Mouse (Mus musculus): ENCODE results near the gene Lrtm2. TPM values are rescaled to one million over a fixed set of nuclear protein-coding genes. Genes with fewer than 3 reads are reported as not detected.

Gene Lrtm2
- polyA plus RNA-seq, 1 experiment from 2014 or later, result not detected

- WGBS, result 92% methylated on average over 6 of the region's 6 CpGs
- H3K4me1 ChIP-seq, result no peaks in the 10 kb centered on the region
- DNase-seq (ENCODE audit: low spot score), result peak; percentile 20
- H3K27me3 ChIP-seq (ENCODE audit: low read depth, poor library complexity, severe bottlenecking), result no peaks in the 10 kb centered on the region
- no peaks in the 10 kb centered on the region for H3K9me3 ChIP-seq (replicated peaks)
- no peak overlapping the region for H3K4me3 ChIP-seq
- peaks cover 48% of the 10 kb centered on the region for H3K36me3 ChIP-seq
- no peak overlapping the region for H3K27ac ChIP-seq
Observed at GRCm38 (mm10) chr6:119352501-119352900, 21.9 kb upstream of the Lrtm2 start.

GRCm38 (mm10) chr6:119351656-119352055, 21.1 kb upstream of the Lrtm2 start:
- Histone ChIP-seq H3K36me3 (peaks cover 40% of the 10 kb centered on the region), H3K9me3 (replicated peaks) (no peaks in the 10 kb centered on the region), H3K4me3 (no peak overlapping the region), H3K27me3 (ENCODE audit: low read depth, poor library complexity, severe bottlenecking) (no peaks in the 10 kb centered on the region), H3K27ac (no peak overlapping the region), H3K4me1 (no peaks in the 10 kb centered on the region)
- 84% methylated on average over 8 of the region's 8 CpGs for WGBS
- DNase-seq (ENCODE audit: low spot score), result peak; percentile 25

GRCm38 (mm10) chr6:119350703-119351198, 20.2 kb upstream of the Lrtm2 start:
- H3K27me3 ChIP-seq (ENCODE audit: low read depth, poor library complexity, severe bottlenecking), result no peaks in the 10 kb centered on the region
- peaks cover 31% of the 10 kb centered on the region for H3K36me3 ChIP-seq
- DNase-seq (ENCODE audit: low spot score), result peak; percentile 26
- 90% methylated on average over 9 of the region's 9 CpGs for WGBS
- no peaks in the 10 kb centered on the region for H3K9me3 ChIP-seq (replicated peaks)
- H3K27ac ChIP-seq, result no peak overlapping the region
- no peak overlapping the region for H3K4me3 ChIP-seq
- peaks cover 6% of the 10 kb centered on the region; the same call in 1 of the 2 replicates for H3K4me1 ChIP-seq

- Histone ChIP-seq H3K27ac (no peak overlapping the region), H3K36me3 (peaks cover 6% of the 10 kb centered on the region), H3K4me3 (no peak overlapping the region), H3K27me3 (ENCODE audit: low read depth, poor library complexity, severe bottlenecking) (no peaks in the 10 kb centered on the region), H3K4me1 (peaks cover 6% of the 10 kb centered on the region; the same call in 1 of the 2 replicates), H3K9me3 (replicated peaks) (no peaks in the 10 kb centered on the region)
- WGBS, result 4% methylated on average over 1 of the region's 1 CpGs
- DNase-seq (ENCODE audit: low spot score), result peak; percentile 88
Observed at GRCm38 (mm10) chr6:119348234-119348633, 17.7 kb upstream of the Lrtm2 start.

- H3K27ac ChIP-seq, result no peak overlapping the region
Observed at GRCm38 (mm10) chr6:119347813-119348212, 17.2 kb upstream of the Lrtm2 start.

GRCm38 (mm10) chr6:119346257-119346656, 15.7 kb upstream of the Lrtm2 start:
- no peaks in the 10 kb centered on the region for H3K27me3 ChIP-seq (ENCODE audit: low read depth, poor library complexity, severe bottlenecking)

More at GRCm38 (mm10) chr6:119347813-119348212, 17.2 kb upstream of the Lrtm2 start:
- WGBS, result 80% methylated on average over 5 of the region's 5 CpGs
- H3K9me3 ChIP-seq (replicated peaks), result no peaks in the 10 kb centered on the region
- peaks cover 4% of the 10 kb centered on the region; the same call in 1 of the 2 replicates for H3K36me3 ChIP-seq
- no peak overlapping the region for H3K4me3 ChIP-seq
- no peak for DNase-seq (ENCODE audit: low spot score)
- H3K4me1 ChIP-seq, result peaks cover 6% of the 10 kb centered on the region; the same call in 1 of the 2 replicates
- H3K27me3 ChIP-seq (ENCODE audit: low read depth, poor library complexity, severe bottlenecking), result no peaks in the 10 kb centered on the region

GRCm38 (mm10) chr6:119341409-119341808, 10.8 kb upstream of the Lrtm2 start:
- H3K36me3 ChIP-seq, result no peaks in the 10 kb centered on the region
- no peaks in the 10 kb centered on the region for H3K9me3 ChIP-seq (replicated peaks)
- no peak overlapping the region for H3K4me3 ChIP-seq
- H3K27me3 ChIP-seq (ENCODE audit: low read depth, poor library complexity, severe bottlenecking), result no peaks in the 10 kb centered on the region
- H3K27ac ChIP-seq, result no peak overlapping the region
- peaks cover 5% of the 10 kb centered on the region for H3K4me1 ChIP-seq
- no peak for DNase-seq (ENCODE audit: low spot score)

More at GRCm38 (mm10) chr6:119346257-119346656, 15.7 kb upstream of the Lrtm2 start:
- Histone ChIP-seq H3K36me3 (no peaks in the 10 kb centered on the region), H3K4me3 (no peak overlapping the region), H3K27ac (no peak overlapping the region), H3K4me1 (peaks cover 6% of the 10 kb centered on the region; the same call in 1 of the 2 replicates), H3K9me3 (replicated peaks) (no peaks in the 10 kb centered on the region)
- no peak for DNase-seq (ENCODE audit: low spot score)
- 74% methylated on average over 10 of the region's 10 CpGs for WGBS

GRCm38 (mm10) chr6:119338121-119338912, 7.8 kb upstream of the Lrtm2 start:
- Histone ChIP-seq H3K36me3 (no peaks in the 10 kb centered on the region), H3K27ac (no peak overlapping the region), H3K9me3 (replicated peaks) (no peaks in the 10 kb centered on the region), H3K4me1 (peaks cover 13% of the 10 kb centered on the region), H3K27me3 (ENCODE audit: low read depth, poor library complexity, severe bottlenecking) (0 out of 2 replicates have a peak, but pooled peaks cover 7% of the 10 kb centered on the region), H3K4me3 (no peak overlapping the region)
- DNase-seq (ENCODE audit: low spot score), result no peak
- WGBS, result 47% methylated on average over 11 of the region's 11 CpGs

- 91% methylated on average over 3 of the region's 3 CpGs for WGBS
- Histone ChIP-seq H3K9me3 (replicated peaks) (no peaks in the 10 kb centered on the region), H3K36me3 (no peaks in the 10 kb centered on the region), H3K4me1 (peaks cover 23% of the 10 kb centered on the region), H3K27me3 (ENCODE audit: low read depth, poor library complexity, severe bottlenecking) (peaks cover 14% of the 10 kb centered on the region), H3K27ac (no peak overlapping the region), H3K4me3 (no peak overlapping the region)
- no peak for DNase-seq (ENCODE audit: low spot score)
Observed at GRCm38 (mm10) chr6:119337287-119337686, 6.7 kb upstream of the Lrtm2 start.

GRCm38 (mm10) chr6:119336124-119336523, 5.6 kb upstream of the Lrtm2 start:
- H3K27ac ChIP-seq, result no peak overlapping the region; the same call in 1 of the 2 replicates

GRCm38 (mm10) chr6:119333831-119334230, 3.3 kb upstream of the Lrtm2 start:
- WGBS, result 32% methylated on average over 3 of the region's 3 CpGs
- H3K27me3 ChIP-seq (ENCODE audit: low read depth, poor library complexity, severe bottlenecking), result peaks cover 49% of the 10 kb centered on the region

More at GRCm38 (mm10) chr6:119336124-119336523, 5.6 kb upstream of the Lrtm2 start:
- H3K4me1 ChIP-seq, result peaks cover 32% of the 10 kb centered on the region
- no peak overlapping the region for H3K4me3 ChIP-seq
- peaks cover 26% of the 10 kb centered on the region for H3K27me3 ChIP-seq (ENCODE audit: low read depth, poor library complexity, severe bottlenecking)
- no peaks in the 10 kb centered on the region for H3K36me3 ChIP-seq
- no peak for DNase-seq (ENCODE audit: low spot score)
- 88% methylated on average over 7 of the region's 7 CpGs for WGBS
- H3K9me3 ChIP-seq (replicated peaks), result no peaks in the 10 kb centered on the region

GRCm38 (mm10) chr6:119333202-119333601, 2.6 kb upstream of the Lrtm2 start:
- DNase-seq (ENCODE audit: low spot score), result no peak
- Histone ChIP-seq H3K4me1 (peaks cover 54% of the 10 kb centered on the region), H3K9me3 (replicated peaks) (no peaks in the 10 kb centered on the region), H3K27me3 (ENCODE audit: low read depth, poor library complexity, severe bottlenecking) (peaks cover 55% of the 10 kb centered on the region), H3K27ac (no peak overlapping the region), H3K36me3 (no peaks in the 10 kb centered on the region), H3K4me3 (no peak overlapping the region)
- 11% methylated on average over 3 of the region's 3 CpGs for WGBS

More at GRCm38 (mm10) chr6:119333831-119334230, 3.3 kb upstream of the Lrtm2 start:
- H3K27ac ChIP-seq, result no peak overlapping the region
- H3K4me3 ChIP-seq, result no peak overlapping the region
- peaks cover 54% of the 10 kb centered on the region for H3K4me1 ChIP-seq
- DNase-seq (ENCODE audit: low spot score), result no peak
- H3K36me3 ChIP-seq, result no peaks in the 10 kb centered on the region
- H3K9me3 ChIP-seq (replicated peaks), result no peaks in the 10 kb centered on the region

GRCm38 (mm10) chr6:119332111-119332510, 1.5 kb upstream of the Lrtm2 start:
- H3K36me3 ChIP-seq, result no peaks in the 10 kb centered on the region
- 7% methylated on average over 1 of the region's 1 CpGs for WGBS
- DNase-seq (ENCODE audit: low spot score), result no peak
- peaks cover 54% of the 10 kb centered on the region for H3K4me1 ChIP-seq
- H3K27ac ChIP-seq, result no peak overlapping the region
- peaks cover 66% of the 10 kb centered on the region for H3K27me3 ChIP-seq (ENCODE audit: low read depth, poor library complexity, severe bottlenecking)
- no peaks in the 10 kb centered on the region for H3K9me3 ChIP-seq (replicated peaks)
- no peak overlapping the region for H3K4me3 ChIP-seq
